Mouse (Mus musculus) liver, embryonic 11.5 days (tissue): ENCODE results near the gene Cd200r3. TPM values are rescaled to one million over a fixed set of nuclear protein-coding genes. Genes with fewer than 3 reads are reported as not detected.
A peak's percentile ranks its signal among the peaks of the same experiment; 100 is the strongest.

ENCODE experiments used
- ATAC-seq: fragments of 200-750 bp; cut with Nextera tagmentation; replicated peaks from 2 replicates; pipeline ENCODE4 v1.8.0; 2017; ENCODE audit warnings: moderate number of reproducible peaks, mild to moderate bottlenecking, moderate TSS enrichment, moderate library complexity; ENCODE audit not compliant: low FRiP score
- DNase-seq: peaks from one replicate; pipeline ENCODE4 v3.0.0-alpha.2; 2017; ENCODE audit warnings: low spot score
- H3K27ac ChIP-seq: fragments of 300-500 bp; sonication (generic); 2 replicates; pipeline ENCODE4 v1.5.1; 2014; ENCODE audit warnings: mild to moderate bottlenecking, low read depth, low read length, control low read depth
- H3K27me3 ChIP-seq: fragments of 300-500 bp; sonication (generic); replicated peaks from 2 replicates; pipeline ENCODE4 v1.6.1; 2014; ENCODE audit warnings: low read length, mixed read lengths; ENCODE audit not compliant: control insufficient read depth, insufficient read depth
- H3K36me3 ChIP-seq: fragments of 300-500 bp; sonication (generic); 2 replicates; pipeline ENCODE4 v1.6.1; 2014; ENCODE audit warnings: mild to moderate bottlenecking, low read length, moderate library complexity, mixed read lengths; ENCODE audit not compliant: control insufficient read depth, insufficient read depth
- H3K4me1 ChIP-seq: fragments of 300-500 bp; sonication (generic); replicated peaks from 2 replicates; pipeline ENCODE4 v1.6.1; 2014; ENCODE audit warnings: low read length, mixed read lengths; ENCODE audit not compliant: control insufficient read depth, insufficient read depth
- H3K4me2 ChIP-seq: fragments of 300-500 bp; sonication (generic); 2 replicates; pipeline ENCODE4 v1.6.1; 2014; ENCODE audit warnings: mild to moderate bottlenecking, control low read depth, moderate library complexity
- H3K4me3 ChIP-seq: fragments of 300-500 bp; sonication (generic); 2 replicates; pipeline ENCODE4 v1.5.1; 2014; ENCODE audit warnings: low read depth, low read length, control low read depth
- H3K9ac ChIP-seq: fragments of 300-500 bp; sonication (generic); 2 replicates; pipeline ENCODE4 v1.6.1; 2014; ENCODE audit warnings: low read depth, low read length, control low read depth
- H3K9me3 ChIP-seq: fragments of 300-500 bp; sonication (generic); 2 replicates; pipeline ENCODE4 v1.6.1; 2016; ENCODE audit warnings: low read length, inconsistent platforms, mixed read lengths; ENCODE audit not compliant: control insufficient read depth
- WGBS: fragments of 180-500 bp; shearing (Covaris S2); extraction: QIAGEN DNeasy Blood & Tissue Kit; methylation state at CpG from one replicate; pipeline ENCODE4 v1.1.7; 2014; 5-methylcytosine and 5-hydroxymethylcytosine counted together
- polyA plus RNA-seq: library from polyadenylated mRNA; unstranded; fragments of >200 nt; fragmentation: Nextera tagmentation; extraction: Ambion mirVana; gene quantifications from 2 replicates; pipeline ENCODE4 v1.2.1, GENCODE M21; 2014

Gene Cd200r3
- polyA plus RNA-seq: 0.58 and 0.64 TPM in 2 replicates

GRCm38 (mm10) chr16:44943468-44943867 is at the start of gene Cd200r3:
TSS of gene Cd200r3 (plus strand) at chr16:44943678.
- H3K27me3 ChIP-seq: no peaks in the 10 kb centered on the region
- no peak within 1 kb of the TSS for H3K4me2 ChIP-seq
- DNase-seq (no peak), ATAC-seq (no peak)
- H3K27ac ChIP-seq: no peak within 1 kb of the TSS
- no peaks in the 10 kb centered on the region for H3K36me3 ChIP-seq
- no peak within 1 kb of the TSS for H3K4me3 ChIP-seq
- H3K4me1 ChIP-seq: no peaks in the 10 kb centered on the region
- no peak within 1 kb of the TSS for H3K9ac ChIP-seq
- H3K9me3 ChIP-seq: no peaks in the 10 kb centered on the region
- 28% methylated on average over 3 of the region's 3 CpGs for WGBS

DNA sequence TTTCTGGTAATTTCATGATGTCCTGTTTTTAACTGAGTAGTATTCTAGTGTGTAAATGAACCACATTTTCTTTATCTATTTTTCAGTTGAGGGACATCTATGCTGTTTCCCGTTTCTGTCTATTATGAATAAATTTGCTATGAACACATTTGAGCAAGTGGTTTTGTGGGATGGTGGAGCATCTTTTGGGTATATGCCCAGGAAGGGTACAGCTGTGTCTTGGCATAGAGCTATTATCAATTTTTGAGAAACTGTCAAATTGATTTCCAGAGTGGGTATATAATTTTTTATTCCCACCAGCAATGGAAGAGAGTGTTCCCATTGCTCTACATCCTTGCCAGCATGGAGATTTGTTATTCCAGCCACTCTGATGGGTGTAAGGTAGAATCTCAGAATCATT is 11.5 kb upstream of the Cd200r3 start:
- ATAC-seq: no peak
- Histone ChIP-seq H3K27me3 (no peaks in the 10 kb centered on the region), H3K9me3 (no peaks in the 10 kb centered on the region), H3K4me3 (no peak overlapping the region), H3K4me2 (no peak overlapping the region), H3K27ac (no peak overlapping the region), H3K36me3 (no peaks in the 10 kb centered on the region), H3K9ac (no peak overlapping the region), H3K4me1 (no peaks in the 10 kb centered on the region)
- WGBS: 83% methylated on average over 1 of the region's 1 CpGs
- no peak for DNase-seq

GRCm38 (mm10) chr16:44951360-44952114 is 8.1 kb downstream of the Cd200r3 start:
- no peak overlapping the region for H3K9ac ChIP-seq
- no peak overlapping the region for H3K27ac ChIP-seq
- H3K9me3 ChIP-seq: no peaks in the 10 kb centered on the region
- WGBS: 51% methylated on average over 4 of the region's 4 CpGs
- H3K4me1 ChIP-seq: no peaks in the 10 kb centered on the region
- H3K36me3 ChIP-seq: no peaks in the 10 kb centered on the region
- no peak overlapping the region for H3K4me3 ChIP-seq
- no peaks in the 10 kb centered on the region for H3K27me3 ChIP-seq
- DNase-seq (no peak), ATAC-seq (no peak)
- H3K4me2 ChIP-seq: no peak overlapping the region

DNA sequence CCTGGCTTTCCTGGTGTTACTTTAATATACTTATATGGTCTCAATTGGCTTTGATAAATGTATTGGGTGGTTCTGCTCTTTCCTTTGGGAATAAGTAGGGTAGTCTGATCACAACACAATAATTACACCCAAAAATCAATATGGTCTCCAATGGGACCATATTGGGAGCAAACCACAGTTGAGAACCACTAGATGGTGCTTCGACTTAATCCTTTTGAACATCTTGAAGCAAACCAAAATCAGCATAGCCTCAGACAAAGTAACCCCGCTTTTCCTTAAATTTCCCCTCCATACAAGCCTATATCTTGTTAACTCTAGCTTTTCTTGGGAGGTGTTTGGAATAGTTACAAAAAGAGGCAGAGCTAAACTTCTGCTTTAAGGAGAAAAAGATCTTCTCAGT is 18.8 kb downstream of the Cd200r3 start:
- ATAC-seq: no peak
- H3K4me2 ChIP-seq: no peak overlapping the region
- no peak overlapping the region for H3K27ac ChIP-seq
- H3K9ac ChIP-seq: no peak overlapping the region
- 59% methylated on average over 2 of the region's 2 CpGs for WGBS
- no peaks in the 10 kb centered on the region; the same call in 1 of the 2 replicates for H3K4me1 ChIP-seq
- DNase-seq: no peak
- no peak overlapping the region for H3K4me3 ChIP-seq
- H3K9me3 ChIP-seq: no peaks in the 10 kb centered on the region
- H3K36me3 ChIP-seq: no peaks in the 10 kb centered on the region
- no peaks in the 10 kb centered on the region for H3K27me3 ChIP-seq

- ATAC-seq (peak; percentile 82), DNase-seq (no peak)
- H3K27ac ChIP-seq: no peak overlapping the region
- H3K9ac ChIP-seq: no peak overlapping the region
- no peak overlapping the region for H3K4me3 ChIP-seq
- H3K9me3 ChIP-seq: no peaks in the 10 kb centered on the region
- H3K4me1 ChIP-seq: no peaks in the 10 kb centered on the region; the same call in 1 of the 2 replicates
- no peaks in the 10 kb centered on the region for H3K27me3 ChIP-seq
- no peaks in the 10 kb centered on the region for H3K36me3 ChIP-seq
- WGBS: 24% methylated on average over 2 of the region's 2 CpGs
- H3K4me2 ChIP-seq: no peak overlapping the region
Observed at GRCm38 (mm10) chr16:44962777-44963176, 19.3 kb downstream of the Cd200r3 start.

- H3K4me1 ChIP-seq: no peaks in the 10 kb centered on the region; the same call in 1 of the 2 replicates
- 51% methylated on average over 6 of the region's 6 CpGs for WGBS
- no peak overlapping the region for H3K9ac ChIP-seq
- no peak overlapping the region for H3K4me3 ChIP-seq
- no peaks in the 10 kb centered on the region for H3K27me3 ChIP-seq
- no peak for ATAC-seq
- no peaks in the 10 kb centered on the region for H3K9me3 ChIP-seq
- H3K27ac ChIP-seq: no peak overlapping the region
- no peak overlapping the region for H3K4me2 ChIP-seq
- H3K36me3 ChIP-seq: no peaks in the 10 kb centered on the region
- no peak for DNase-seq
Observed at GRCm38 (mm10) chr16:44964526-44965374, 21.3 kb downstream of the Cd200r3 start.

DNA sequence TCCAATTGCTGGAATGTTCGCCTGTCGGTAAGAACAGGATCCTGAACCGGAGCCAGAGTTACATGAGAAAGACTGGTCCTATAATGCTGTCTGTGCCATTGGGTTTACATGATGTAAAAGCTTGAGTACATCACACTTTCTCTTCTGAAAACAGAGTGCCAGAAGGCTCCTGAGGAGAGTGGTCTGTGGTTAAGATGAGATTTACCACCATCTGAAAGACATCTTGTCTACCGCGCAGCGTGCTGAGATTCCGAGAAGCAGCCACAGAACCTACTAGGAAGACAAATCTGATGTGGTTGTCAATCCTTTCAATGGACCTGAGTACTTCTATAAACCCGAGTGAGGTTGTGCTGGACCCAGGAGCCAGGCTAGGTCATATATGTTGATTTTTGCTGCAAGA is 21.9 kb downstream of the Cd200r3 start:
- 62% methylated on average over 8 of the region's 8 CpGs for WGBS
- H3K27ac ChIP-seq: no peak overlapping the region

DNA sequence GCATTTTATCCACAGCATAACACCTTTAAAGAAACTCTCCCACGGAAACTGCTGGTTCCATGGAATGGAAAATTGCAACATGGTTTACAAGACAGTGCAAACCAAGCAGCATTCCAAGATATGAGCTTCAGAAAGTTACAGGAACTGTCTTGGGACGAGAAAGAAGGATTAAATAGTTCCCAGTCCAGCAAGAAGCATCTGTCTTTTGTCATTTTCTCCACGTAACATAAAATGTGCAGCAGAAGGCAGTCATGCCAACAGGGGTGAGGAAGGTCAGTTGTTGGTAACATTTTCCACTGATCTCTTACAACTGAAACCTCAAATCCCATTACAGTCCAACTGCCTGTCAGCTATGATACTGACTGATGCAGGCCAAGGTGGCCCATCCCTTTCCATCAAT is 22.4 kb downstream of the Cd200r3 start:
- H3K36me3 ChIP-seq: no peaks in the 10 kb centered on the region
- no peak overlapping the region for H3K4me2 ChIP-seq
- H3K9me3 ChIP-seq: no peaks in the 10 kb centered on the region
- no peak for DNase-seq
- H3K9ac ChIP-seq: no peak overlapping the region
- H3K4me3 ChIP-seq: no peak overlapping the region
- 65% methylated on average over 3 of the region's 3 CpGs for WGBS
- H3K27ac ChIP-seq: no peak overlapping the region
- no peaks in the 10 kb centered on the region; the same call in 1 of the 2 replicates for H3K4me1 ChIP-seq
- H3K27me3 ChIP-seq: no peaks in the 10 kb centered on the region
- no peak for ATAC-seq

More for the DNA sequence above, 21.9 kb downstream of the Cd200r3 start:
- H3K9ac ChIP-seq: no peak overlapping the region
- ATAC-seq (no peak), DNase-seq (no peak)
- H3K4me1 ChIP-seq: no peaks in the 10 kb centered on the region; the same call in 1 of the 2 replicates
- H3K27me3 ChIP-seq: no peaks in the 10 kb centered on the region
- H3K4me2 ChIP-seq: no peak overlapping the region
- H3K9me3 ChIP-seq: no peaks in the 10 kb centered on the region
- H3K4me3 ChIP-seq: no peak overlapping the region
- H3K36me3 ChIP-seq: no peaks in the 10 kb centered on the region
